Mouse (Mus musculus) MEL (cell line): ENCODE measurements at regions not wholly inside any gene's neighbourhood (a gene's known extent, or its start where the extent isn't known, plus 50 kb on each side); places are given as distances from the start of the nearest gene placed in this dataset.

Source experiments
- DNase-seq: peaks from one replicate; pipeline ENCODE4 v3.0.0; 2011; ENCODE audit warnings: low read depth, low spot score
- H3K27ac ChIP-seq: 2 replicates; pipeline ENCODE4 v1.5.1; 2012; ENCODE audit warnings: low read depth, mild to moderate bottlenecking, control low read depth, low read length, moderate library complexity; ENCODE audit not compliant: control insufficient read depth
- H3K27me3 ChIP-seq, 2 experiments: fragments of 150-350 bp in 1 of 2; sonication (generic) in 1 of 2; 2 replicates each; pipeline ENCODE4 v1.6.1; 2012; ENCODE audit warnings: low read length in 2 of 2, mild to moderate bottlenecking in 2 of 2, improper control_type of control experiment in 1 of 2, moderate library complexity in 1 of 2; ENCODE audit not compliant: insufficient read depth in 2 of 2, control insufficient read depth in 1 of 2
- H3K36me3 ChIP-seq, 2 experiments: 2 replicates each; pipeline ENCODE4 v1.6.1; 2012 to 2014; ENCODE audit warnings: low read length in 2 of 2, improper control_type of control experiment in 1 of 2, inconsistent platforms in 1 of 2, mild to moderate bottlenecking in 1 of 2; ENCODE audit not compliant: insufficient read depth in 2 of 2, control insufficient read depth in 1 of 2
- H3K4me1 ChIP-seq, 2 experiments: fragments of 150-350 bp in 1 of 2; sonication (generic) in 1 of 2; 2 replicates each; pipeline ENCODE4 v1.6.1; 2012; ENCODE audit warnings: low read length in 2 of 2, improper control_type of control experiment in 1 of 2, mild to moderate bottlenecking in 1 of 2; ENCODE audit not compliant: insufficient read depth in 2 of 2, control insufficient read depth in 1 of 2
- H3K4me3 ChIP-seq, 2 experiments: fragments of 150-350 bp in 1 of 2; sonication (generic) in 1 of 2; 2 replicates each; pipeline ENCODE4 v1.5.1; 2012; ENCODE audit warnings: low read depth in 2 of 2, low read length in 2 of 2, mild to moderate bottlenecking in 2 of 2, moderate library complexity in 2 of 2, control low read depth in 1 of 2, improper control_type of control experiment in 1 of 2; ENCODE audit not compliant: control insufficient read depth in 1 of 2, insufficient read depth in 1 of 2
- H3K79me2 ChIP-seq: 2 replicates; pipeline ENCODE4 v1.6.1; 2012; ENCODE audit warnings: mild to moderate bottlenecking, low read length, moderate library complexity; ENCODE audit not compliant: control insufficient read depth, poor library complexity, insufficient read depth
- H3K9ac ChIP-seq: 2 replicates; pipeline ENCODE4 v1.6.1; 2012; ENCODE audit warnings: low read depth, mild to moderate bottlenecking, control low read depth, low read length, moderate library complexity; ENCODE audit not compliant: control insufficient read depth, poor library complexity, severe bottlenecking
- H3K9me3 ChIP-seq: fragments of 150-350 bp; sonication (generic); replicated peaks from 2 replicates; pipeline ENCODE4 v1.6.1; 2012; ENCODE audit warnings: mild to moderate bottlenecking, low read length, improper control_type of control experiment, moderate library complexity; ENCODE audit not compliant: insufficient read depth
- CHD1 ChIP-seq: IDR thresholded peaks from 2 replicates; pipeline ENCODE4 v1.6.1; 2012; ENCODE audit warnings: low read depth, mild to moderate bottlenecking, inconsistent platforms, low read length, improper control_type of control experiment
- CHD2 ChIP-seq: IDR thresholded peaks from 2 replicates; pipeline ENCODE4 v1.6.1; 2011; ENCODE audit warnings: low read length, improper control_type of control experiment
- CTCF ChIP-seq, 3 experiments: IDR thresholded peaks in 2 of 3; conservative IDR thresholded peaks in 1 of 3; 2 replicates each; pipeline ENCODE4 v1.5.1; 2011 to 2012; ENCODE audit warnings: low read length in 3 of 3, low read depth in 2 of 3, mild to moderate bottlenecking in 2 of 3, improper control_type of control experiment in 1 of 3, inconsistent platforms in 1 of 3, mixed read lengths in 1 of 3, moderate library complexity in 1 of 3; ENCODE audit not compliant: control insufficient read depth in 1 of 3, insufficient read depth in 1 of 3, poor library complexity in 1 of 3, severe bottlenecking in 1 of 3
- ELF1 ChIP-seq: IDR thresholded peaks from 2 replicates; pipeline ENCODE4 v1.6.1; 2014; ENCODE audit warnings: low read depth, mild to moderate bottlenecking, inconsistent platforms, low read length, improper control_type of control experiment, moderate library complexity
- EP300 ChIP-seq, 2 experiments: IDR thresholded peaks; 2 replicates each; pipeline ENCODE4 v1.6.1; 2011; ENCODE audit warnings: improper control_type of control experiment in 2 of 2, low read length in 2 of 2, low read depth in 1 of 2, mild to moderate bottlenecking in 1 of 2
- ETS1 ChIP-seq: IDR thresholded peaks from 2 replicates; pipeline ENCODE4 v1.6.1; 2012; ENCODE audit warnings: low read depth, mild to moderate bottlenecking, inconsistent platforms, low read length, improper control_type of control experiment, moderate library complexity
- GATA1 ChIP-seq: IDR thresholded peaks from 2 replicates; pipeline ENCODE4 v1.6.1; 2011; ENCODE audit warnings: low read depth, low read length, improper control_type of control experiment
- HCFC1 ChIP-seq: IDR thresholded peaks from 2 replicates; pipeline ENCODE4 v1.6.1; 2012; ENCODE audit warnings: low read depth, mild to moderate bottlenecking, inconsistent platforms, low read length, improper control_type of control experiment, moderate library complexity
- MAFK ChIP-seq: IDR thresholded peaks from 2 replicates; pipeline ENCODE4 v1.6.1; 2011; ENCODE audit warnings: low read depth, mild to moderate bottlenecking, low read length, improper control_type of control experiment, borderline replicate concordance
- MAX ChIP-seq: IDR thresholded peaks from 2 replicates; pipeline ENCODE4 v1.6.1; 2011; ENCODE audit warnings: low read length, improper control_type of control experiment
- MEF2A ChIP-seq: IDR thresholded peaks from 2 replicates; pipeline ENCODE4 v1.6.1; 2014; ENCODE audit warnings: low read depth, mild to moderate bottlenecking, inconsistent platforms, low read length, improper control_type of control experiment; ENCODE audit not compliant: poor library complexity, insufficient replicate concordance, severe bottlenecking; ENCODE audit errors: extremely low read depth
- RAD21 ChIP-seq: IDR thresholded peaks from 2 replicates; pipeline ENCODE4 v1.6.1; 2011; ENCODE audit warnings: mild to moderate bottlenecking, low read depth, low read length, improper control_type of control experiment
- SMC3 ChIP-seq: IDR thresholded peaks from 2 replicates; pipeline ENCODE4 v1.6.1; 2011; ENCODE audit warnings: low read depth, low read length, improper control_type of control experiment
- TAL1 ChIP-seq: IDR thresholded peaks from 2 replicates; pipeline ENCODE4 v1.6.1; 2012; ENCODE audit warnings: mild to moderate bottlenecking, inconsistent platforms, low read length, moderate library complexity, mixed read lengths
- TCF12 ChIP-seq: IDR thresholded peaks from 2 replicates; pipeline ENCODE4 v1.6.1; 2014; ENCODE audit warnings: low read depth, mild to moderate bottlenecking, inconsistent platforms, low read length, improper control_type of control experiment, moderate library complexity
- UBTF ChIP-seq: IDR thresholded peaks from 2 replicates; pipeline ENCODE4 v1.6.1; 2012; ENCODE audit warnings: low read depth, mild to moderate bottlenecking, inconsistent platforms, low read length, improper control_type of control experiment, moderate library complexity, borderline replicate concordance; ENCODE audit not compliant: insufficient read depth
- USF1 ChIP-seq: IDR thresholded peaks from 2 replicates; pipeline ENCODE4 v1.6.1; 2014; ENCODE audit warnings: low read depth, mild to moderate bottlenecking, inconsistent platforms, low read length, improper control_type of control experiment, moderate library complexity
- ZC3H11A ChIP-seq: IDR thresholded peaks from 2 replicates; pipeline ENCODE4 v1.6.1; 2012; ENCODE audit warnings: low read depth, mild to moderate bottlenecking, inconsistent platforms, low read length, improper control_type of control experiment
- ZMIZ1 ChIP-seq: IDR thresholded peaks from 2 replicates; pipeline ENCODE4 v1.6.1; 2012; ENCODE audit warnings: low read depth, mild to moderate bottlenecking, inconsistent platforms, low read length, improper control_type of control experiment, moderate library complexity
- ZNF384 ChIP-seq: IDR thresholded peaks from 2 replicates; pipeline ENCODE4 v1.6.1; 2012; ENCODE audit warnings: low read depth, mild to moderate bottlenecking, inconsistent platforms, low read length, improper control_type of control experiment

DNA sequence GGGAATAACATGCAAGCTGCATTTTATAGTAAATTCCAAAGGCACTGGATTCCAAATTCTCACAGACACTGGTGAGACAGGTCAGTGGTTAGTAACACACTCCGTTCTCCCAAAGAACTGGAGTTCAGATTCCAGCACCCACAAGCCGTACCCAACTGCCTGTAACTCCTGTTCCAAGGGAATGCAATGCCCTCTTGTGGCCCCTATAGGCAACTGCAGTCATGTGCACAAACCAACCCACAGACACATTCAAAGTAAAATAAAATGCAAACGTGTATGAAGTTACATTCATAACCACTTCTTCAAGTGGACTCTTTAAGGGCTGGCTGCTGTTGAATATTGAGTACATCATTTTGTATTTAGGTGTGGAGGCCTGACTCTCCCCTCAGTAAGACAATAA lies 85.5 kb upstream of the Zcchc2 start:
- H3K4me3 ChIP-seq, result no peak overlapping the region
- TF ChIP-seq SMC3, result peak; percentile 65
- no peak for TF ChIP-seq CHD1
- TF ChIP-seq UBTF, result no peak
- TF ChIP-seq ZMIZ1, result no peak
- TF ChIP-seq RAD21, result peak; percentile 62
- no peak for TF ChIP-seq ELF1
- peak; percentile 71 to 86 (median 71) for TF ChIP-seq CTCF (IDR thresholded peaks at IDR 0.05 in 2 of 3, conservative IDR thresholded peaks at IDR 0.05 in 1 of 3; ENCODE audit: control insufficient read depth in 1 of 3, insufficient read depth in 1 of 3, low read depth in 2 of 3, low read length in 3 of 3, poor library complexity in 1 of 3, severe bottlenecking in 1 of 3)
- TF ChIP-seq MEF2A, result no peak
- 0 out of 2 replicates have a peak, but pooled peaks have one; percentile 24 for TF ChIP-seq ZC3H11A
- peak; percentile 58 for DNase-seq
- peaks cover 1 to 14% of the 10 kb centered on the region in 2 experiments; a peak in 2 of 4 replicates for H3K4me1 ChIP-seq
- no peak overlapping the region for H3K9ac ChIP-seq
- H3K36me3 ChIP-seq, result peaks cover 0 to 7% of the 10 kb centered on the region in 2 experiments; a peak in 2 of 4 replicates
- H3K9me3 ChIP-seq, result no peaks in the 10 kb centered on the region
- no peak overlapping the region for H3K27ac ChIP-seq
- no peaks in the 10 kb centered on the region for H3K27me3 ChIP-seq
- H3K79me2 ChIP-seq, result no peaks in the 10 kb centered on the region

GRCm38 (mm10) chr1:105905785-105906426 lies 84.3 kb upstream of the Zcchc2 start:
- no peak overlapping the region for H3K4me3 ChIP-seq
- H3K4me1 ChIP-seq, result peaks cover 1 to 14% of the 10 kb centered on the region in 2 experiments; a peak in 2 of 4 replicates
- TF ChIP-seq ETS1 (peak; percentile 20; the same call in 1 of the 2 replicates), HCFC1 (no peak), ZNF384 (no peak), RAD21 (no peak), MAFK (no peak), ELF1 (no peak), TAL1 (peak; percentile 68), EP300 (IDR thresholded peaks at IDR 0.05; ENCODE audit: low read depth in 1 of 2, low read length in 2 of 2) (peak; percentile 43 to 64; a peak in 3 of 4 replicates), TCF12 (0 out of 2 replicates have a peak, but pooled peaks have one; percentile 12), USF1 (no peak), MAX (no peak), CHD2 (no peak), GATA1 (peak; percentile 59; the same call in 1 of the 2 replicates)
- DNase-seq, result peak; percentile 60
- no peaks in the 10 kb centered on the region for H3K9me3 ChIP-seq
- H3K36me3 ChIP-seq, result peaks cover 0 to 7% of the 10 kb centered on the region in 2 experiments; a peak in 2 of 4 replicates
- H3K27me3 ChIP-seq, result no peaks in the 10 kb centered on the region
- H3K27ac ChIP-seq, result peak overlapping the region; percentile 2; the same call in 1 of the 2 replicates
- no peaks in the 10 kb centered on the region for H3K79me2 ChIP-seq
- no peak overlapping the region for H3K9ac ChIP-seq
